In genomic region chr8:11310049-11310448, GRCm38 (mm10) we compare ENCODE assay signal across 10 mouse cellular contexts. TPM values are rescaled to one million over a fixed set of nuclear protein-coding genes. Genes with fewer than 3 reads are reported as not detected.
DNase-seq lines count a peak whose midpoint lies in the region; ATAC-seq lines count a peak whose summit lies in the region.
"Had no signal": no experiment of that assay in that cellular context is flagged by ENCODE, and none has a peak within 500 bp of the region (broad histone marks: within the 10 kb centered on the region; RNA-seq: fewer than 3 reads in every experiment).

No protein-coding gene starts in this region.

- H3K27me3 ChIP-seq in hindbrain, embryonic 10.5 days (ENCODE audit: insufficient read depth, poor library complexity, severe bottlenecking), result peaks cover 86% of the 10 kb centered on the region
- peaks cover 67% of the 10 kb centered on the region for H3K27me3 ChIP-seq in hindbrain, embryonic 12.5 days
- H3K27me3 ChIP-seq in embryonic facial prominence, embryonic 15.5 days, result no peaks in the 10 kb centered on the region
- H3K27me3 ChIP-seq in midbrain, embryonic 14.5 days (ENCODE audit: control insufficient read depth, insufficient read depth, low read length), result peaks cover 32% of the 10 kb centered on the region; the same call in 1 of the 2 replicates

- no peaks in the 10 kb centered on the region for H3K9me3 ChIP-seq in hindbrain, embryonic 10.5 days
- no peaks in the 10 kb centered on the region for H3K9me3 ChIP-seq in hindbrain, embryonic 12.5 days (replicated peaks)
- no peaks in the 10 kb centered on the region for H3K9me3 ChIP-seq in embryonic facial prominence, embryonic 15.5 days (replicated peaks)
- H3K9me3 ChIP-seq in midbrain, embryonic 14.5 days (ENCODE audit: control insufficient read depth, low read length), result no peaks in the 10 kb centered on the region
- H3K9me3 ChIP-seq: liver, embryonic 15.5 days had no signal

- DNase-seq in hindbrain, embryonic 10.5 days (ENCODE audit: low spot score), result no peak
- no peak for DNase-seq in midbrain, embryonic 14.5 days
- DNase-seq in testis, postnatal 10 days (ENCODE audit: low spot score), result no peak
- no peak for DNase-seq in gastrocnemius, adult 18-20 months (ENCODE audit: low spot score)
- DNase-seq: layer of hippocampus, adult 9-11 months had no signal

- H3K27ac ChIP-seq in hindbrain, embryonic 10.5 days, result no peak overlapping the region
- H3K27ac ChIP-seq in hindbrain, embryonic 12.5 days, result no peak overlapping the region
- H3K27ac ChIP-seq in brown adipose tissue, adult 24 weeks (replicated peaks; ENCODE audit: low read depth, low read length), result peak overlapping the region; percentile 96
- no peak overlapping the region; the same call in 1 of the 2 replicates for H3K27ac ChIP-seq in embryonic facial prominence, embryonic 15.5 days (replicated peaks)
- no peak overlapping the region for H3K27ac ChIP-seq in midbrain, embryonic 14.5 days (replicated peaks; ENCODE audit: low read depth, low read length)
- H3K27ac ChIP-seq: liver, embryonic 15.5 days had no signal

- WGBS in hindbrain, embryonic 10.5 days, result 66% methylated on average over 2 of the region's 2 CpGs
- 59% methylated on average over 2 of the region's 2 CpGs for WGBS in hindbrain, embryonic 12.5 days
- WGBS in embryonic facial prominence, embryonic 15.5 days, result 70% methylated on average over 2 of the region's 2 CpGs
- WGBS in midbrain, embryonic 14.5 days, result 67% methylated on average over 2 of the region's 2 CpGs

- peaks cover 76% of the 10 kb centered on the region for H3K4me1 ChIP-seq in hindbrain, embryonic 10.5 days (replicated peaks)
- H3K4me1 ChIP-seq in hindbrain, embryonic 12.5 days, result peaks cover 40% of the 10 kb centered on the region
- peaks cover 36% of the 10 kb centered on the region for H3K4me1 ChIP-seq in brown adipose tissue, adult 24 weeks (ENCODE audit: control insufficient read depth, insufficient read depth, insufficient read length, low read length)
- H3K4me1 ChIP-seq in embryonic facial prominence, embryonic 15.5 days, result peaks cover 55% of the 10 kb centered on the region
- peaks cover 21% of the 10 kb centered on the region for H3K4me1 ChIP-seq in midbrain, embryonic 14.5 days (ENCODE audit: control insufficient read depth, insufficient read depth, low read length)

- H3K4me2 ChIP-seq in hindbrain, embryonic 12.5 days (replicated peaks), result no peak overlapping the region; the same call in 1 of the 2 replicates
- H3K4me2 ChIP-seq in embryonic facial prominence, embryonic 15.5 days (replicated peaks), result peak overlapping the region; percentile 88
- 0 out of 2 replicates have a peak overlapping the region, but pooled peaks have one; percentile 19 for H3K4me2 ChIP-seq in midbrain, embryonic 14.5 days (ENCODE audit: low read length)
- H3K4me2 ChIP-seq: liver, embryonic 15.5 days had no signal

- H3K36me3 ChIP-seq in hindbrain, embryonic 10.5 days, result 0 out of 2 replicates have a peak, but pooled peaks cover 3% of the 10 kb centered on the region
- no peaks in the 10 kb centered on the region for H3K36me3 ChIP-seq in hindbrain, embryonic 12.5 days
- H3K36me3 ChIP-seq in embryonic facial prominence, embryonic 15.5 days, result 0 out of 2 replicates have a peak, but pooled peaks cover 3% of the 10 kb centered on the region
- no peaks in the 10 kb centered on the region for H3K36me3 ChIP-seq in midbrain, embryonic 14.5 days (ENCODE audit: control insufficient read depth, insufficient read depth, low read length)
- H3K36me3 ChIP-seq: liver, embryonic 15.5 days had no signal

- H3K4me3 ChIP-seq in hindbrain, embryonic 10.5 days, result peak overlapping the region; percentile 21
- no peak overlapping the region for H3K4me3 ChIP-seq in hindbrain, embryonic 12.5 days
- H3K4me3 ChIP-seq in brown adipose tissue, adult 24 weeks (ENCODE audit: insufficient read depth, low read depth, low read length), result peak overlapping the region; percentile 54
- H3K4me3 ChIP-seq in embryonic facial prominence, embryonic 15.5 days (replicated peaks), result peak overlapping the region; percentile 12; the same call in 1 of the 2 replicates
- H3K4me3 ChIP-seq in midbrain, embryonic 14.5 days (replicated peaks; ENCODE audit: low read depth, low read length), result no peak overlapping the region
- H3K4me3 ChIP-seq: liver, embryonic 15.5 days; myocyte had no signal

- H3K9ac ChIP-seq in hindbrain, embryonic 12.5 days, result no peak overlapping the region
- H3K9ac ChIP-seq in embryonic facial prominence, embryonic 15.5 days, result no peak overlapping the region
- no peak overlapping the region for H3K9ac ChIP-seq in midbrain, embryonic 14.5 days (replicated peaks; ENCODE audit: low read length)
- H3K9ac ChIP-seq: liver, embryonic 15.5 days had no signal

- no peak for ATAC-seq in hindbrain, embryonic 12.5 days (ENCODE audit: low FRiP score)
- no peak for ATAC-seq in embryonic facial prominence, embryonic 15.5 days (ENCODE audit: insufficient number of reproducible peaks, low FRiP score, low TSS enrichment, low read depth)
- no peak for ATAC-seq in midbrain, embryonic 14.5 days (ENCODE audit: low FRiP score, low TSS enrichment)

RNA-seq across cellular contexts. Expression of gene Col4a2, which starts 2.6 kb away (rescaled TPM):
- 51.1 and 52.9 TPM in 2 replicates for polyA plus RNA-seq in hindbrain, embryonic 10.5 days (2016; fragmentation: Nextera tagmentation; extraction: Ambion mirVana)
- 74.6 and 82.2 TPM in 2 replicates for polyA plus RNA-seq in hindbrain, embryonic 12.5 days (2016; fragmentation: Nextera tagmentation; extraction: Ambion mirVana)
- 51.1 and 77.2 TPM in 2 replicates for polyA plus RNA-seq in brown adipose tissue, adult 24 weeks (2012; ENCODE audit: insufficient read depth, insufficient read length, missing spikeins)
- polyA plus RNA-seq in embryonic facial prominence, embryonic 15.5 days (2015; fragmentation: Nextera tagmentation; extraction: Ambion mirVana), result 86.9 and 93.4 TPM in 2 replicates
- 15.0 and 40.7 TPM in 2 replicates for polyA plus RNA-seq in midbrain, embryonic 14.5 days (2014; fragmentation: Nextera tagmentation; extraction: Ambion mirVana)
- total RNA-seq in gastrocnemius, adult 18-20 months (2021), result 10 to 100 TPM; 37.4 to 50.2 TPM

RNA-seq across cellular contexts. Expression of gene Col4a1, which starts 2.6 kb away (rescaled TPM):
- polyA plus RNA-seq in hindbrain, embryonic 10.5 days (2016; fragmentation: Nextera tagmentation; extraction: Ambion mirVana), result 122 and 123 TPM in 2 replicates
- polyA plus RNA-seq in hindbrain, embryonic 12.5 days (2016; fragmentation: Nextera tagmentation; extraction: Ambion mirVana), result 157 TPM in 2 replicates
- polyA plus RNA-seq in brown adipose tissue, adult 24 weeks (2012; ENCODE audit: insufficient read depth, insufficient read length, missing spikeins), result 142 and 186 TPM in 2 replicates
- 200 and 216 TPM in 2 replicates for polyA plus RNA-seq in embryonic facial prominence, embryonic 15.5 days (2015; fragmentation: Nextera tagmentation; extraction: Ambion mirVana)
- polyA plus RNA-seq in midbrain, embryonic 14.5 days (2014; fragmentation: Nextera tagmentation; extraction: Ambion mirVana), result 38.1 and 123 TPM in 2 replicates
- 10 to 100 TPM; 66.5 to 81.6 TPM for total RNA-seq in gastrocnemius, adult 18-20 months (2021)

Comparison
In these comparisons a context has a peak if more than half of its experiments do, and no peak if none do; other contexts are left out.
1. H3K4me3 ChIP-seq: peak in hindbrain, embryonic 10.5 days (single experiment), brown adipose tissue, adult 24 weeks (single experiment) and embryonic facial prominence, embryonic 15.5 days (single experiment); none in hindbrain, embryonic 12.5 days (single experiment) and midbrain, embryonic 14.5 days (single experiment).